Mouse (Mus musculus) intestine, embryonic 16.5 days (tissue): ENCODE results near the gene Vmn1r84. TPM values are rescaled to one million over a fixed set of nuclear protein-coding genes. Genes with fewer than 3 reads are reported as not detected.

Experiments used
- ATAC-seq: fragments of 200-750 bp; cut with Nextera tagmentation; 2 replicates; pipeline ENCODE4 v1.8.0; 2017; ENCODE audit warnings: moderate TSS enrichment, moderate library complexity
- H3K27ac ChIP-seq: fragments of 300-500 bp; sonication (generic); 2 replicates; pipeline ENCODE4 v1.5.1; 2014; ENCODE audit warnings: mild to moderate bottlenecking, low read length
- H3K27me3 ChIP-seq: fragments of 300-500 bp; sonication (generic); replicated peaks from 2 replicates; pipeline ENCODE4 v1.6.1; 2014; ENCODE audit warnings: low read length, control low read depth, mixed read lengths; ENCODE audit not compliant: control insufficient read depth, insufficient read depth
- H3K36me3 ChIP-seq: fragments of 300-500 bp; sonication (generic); 2 replicates; pipeline ENCODE4 v1.6.1; 2014; ENCODE audit warnings: low read length, control low read depth; ENCODE audit not compliant: control insufficient read depth, insufficient read depth
- H3K4me1 ChIP-seq: fragments of 300-500 bp; sonication (generic); 2 replicates; pipeline ENCODE4 v1.6.1; 2014; ENCODE audit warnings: low read length, control low read depth, mixed read lengths; ENCODE audit not compliant: control insufficient read depth, insufficient read depth
- H3K4me2 ChIP-seq: fragments of 300-500 bp; sonication (generic); 2 replicates; pipeline ENCODE4 v1.6.1; 2014; ENCODE audit warnings: low read depth, low read length, control low read depth
- H3K4me3 ChIP-seq: fragments of 300-500 bp; sonication (generic); 2 replicates; pipeline ENCODE4 v1.5.1; 2014; ENCODE audit warnings: mild to moderate bottlenecking, low read length
- H3K9ac ChIP-seq: fragments of 300-500 bp; sonication (generic); 2 replicates; pipeline ENCODE4 v1.6.1; 2014; ENCODE audit warnings: low read depth, low read length
- H3K9me3 ChIP-seq: fragments of 300-500 bp; sonication (generic); 2 replicates; pipeline ENCODE4 v1.6.1; 2016; ENCODE audit warnings: low read length, control low read depth; ENCODE audit not compliant: control insufficient read depth
- WGBS: fragments of 180-500 bp; shearing (Covaris S2); extraction: QIAGEN DNeasy Blood & Tissue Kit; methylation state at CpG from one replicate; pipeline ENCODE4 v1.1.7; 2014; 5-methylcytosine and 5-hydroxymethylcytosine counted together
- microRNA-seq: library from miRNA; unstranded; fragments of <30 nt; microRNA quantifications from one replicate; pipeline ENCODE4, GENCODE M21; 2016
- polyA plus RNA-seq: library from polyadenylated mRNA; unstranded; fragments of >200 nt; fragmentation: Nextera tagmentation; extraction: Ambion mirVana; gene quantifications from 2 replicates; pipeline ENCODE4 v1.2.1, GENCODE M21; 2015

The Vmn1r84 gene
- not detected in 2 replicates for polyA plus RNA-seq

DNA sequence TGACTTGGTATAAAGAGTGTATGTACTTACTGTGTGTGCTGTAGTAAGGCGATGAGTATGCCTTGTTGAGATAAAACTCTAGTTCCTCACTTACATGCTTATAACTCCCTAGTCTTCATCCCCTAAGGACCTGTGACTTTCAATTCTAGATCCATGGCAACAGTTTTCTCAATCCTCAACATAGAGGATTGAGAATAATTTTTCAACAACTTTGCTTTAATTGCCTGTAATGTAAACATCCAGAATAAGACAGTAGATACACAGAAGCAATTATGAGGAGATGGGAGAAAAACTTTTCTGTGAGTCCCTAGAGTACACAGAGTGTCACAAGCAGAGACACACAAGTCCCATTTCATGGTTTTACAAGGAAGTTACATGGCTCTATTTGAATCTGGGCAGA, at the start of gene Vmn1r84:
Vmn1r84 (minus strand) TSS at position 101 of the 400 bp plus-strand sequence.
- ATAC-seq, result no peak
- no peak within 1 kb of the TSS for H3K4me3 ChIP-seq
- WGBS, result 59% methylated on average over 1 of the region's 1 CpGs

DNA sequence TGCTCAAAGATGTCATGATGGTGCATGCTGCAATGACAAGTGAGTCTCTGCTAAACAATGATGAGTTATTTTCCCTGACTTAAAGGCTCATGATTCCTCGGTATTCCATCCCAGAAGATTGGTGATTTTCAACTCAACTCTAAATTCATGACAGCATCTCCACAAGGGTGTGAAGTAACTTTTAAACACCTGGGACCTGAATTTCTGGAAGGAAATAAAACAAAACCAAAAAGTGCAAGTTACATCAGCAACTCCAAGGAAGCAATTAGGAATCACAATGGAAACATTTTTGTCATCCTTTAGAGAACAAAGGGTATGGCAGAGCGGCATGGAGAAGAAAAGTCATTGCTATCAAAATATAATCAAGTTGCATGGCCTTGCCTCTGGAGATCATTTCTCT, 39.7 kb downstream of the Vmn1r84 start, which contains the start of gene Vmn1r83:
Vmn1r83 (minus strand) TSS at position 101 of the 400 bp plus-strand sequence.
- Histone ChIP-seq H3K9me3 (0 out of 2 replicates have a peak, but pooled peaks cover 7% of the 10 kb centered on the region), H3K36me3 (no peaks in the 10 kb centered on the region), H3K4me1 (no peaks in the 10 kb centered on the region), H3K4me2 (no peak within 1 kb of the TSS), H3K27ac (no peak within 1 kb of the TSS), H3K4me3 (no peak within 1 kb of the TSS), H3K27me3 (no peaks in the 10 kb centered on the region), H3K9ac (no peak within 1 kb of the TSS)
- 74% methylated on average over 2 of the region's 2 CpGs for WGBS
- ATAC-seq, result no peak

More for the DNA sequence above, at the start of gene Vmn1r84:
- Histone ChIP-seq H3K4me2 (no peak within 1 kb of the TSS), H3K36me3 (no peaks in the 10 kb centered on the region), H3K27me3 (no peaks in the 10 kb centered on the region), H3K9ac (no peak within 1 kb of the TSS), H3K27ac (no peak within 1 kb of the TSS), H3K9me3 (no peaks in the 10 kb centered on the region), H3K4me1 (no peaks in the 10 kb centered on the region)

Small RNA genes lying within 50 kb of the gene (microRNA-seq; reads per million reads assigned to microRNA genes)
- not detected for gene Gm23521

Other genes with a start within 250 kb of the Vmn1r84 start
- not detected in 2 replicates for gene Vmn1r78, start 219.0 kb downstream of the Vmn1r84 start, polyA plus RNA-seq
- not detected in 2 replicates for gene Vmn1r79, start 198.0 kb downstream of the Vmn1r84 start, polyA plus RNA-seq
- not detected in 2 replicates for gene Vmn1r80, start 180.0 kb downstream of the Vmn1r84 start, polyA plus RNA-seq
- not detected in 2 replicates for gene Vmn1r81, start 101.0 kb downstream of the Vmn1r84 start, polyA plus RNA-seq
- gene Vmn1r82, start 68.8 kb downstream of the Vmn1r84 start, polyA plus RNA-seq, result not detected in 2 replicates
- not detected in 2 replicates for gene Vmn1r83, start 39.8 kb downstream of the Vmn1r84 start, polyA plus RNA-seq
- gene Zfp551, start 53.5 kb upstream of the Vmn1r84 start, polyA plus RNA-seq, result 2.5 and 3.3 TPM in 2 replicates
- 11.4 and 11.5 TPM in 2 replicates for gene Zfp606, start 109.0 kb upstream of the Vmn1r84 start, polyA plus RNA-seq
- not detected in 2 replicates for gene 2900092C05Rik, start 143.2 kb upstream of the Vmn1r84 start, polyA plus RNA-seq
- not detected in 2 replicates for gene Vmn2r53, start 239.5 kb upstream of the Vmn1r84 start, polyA plus RNA-seq